Mouse (Mus musculus) lung, adult 2 months (tissue): ENCODE data around the gene Krt83. TPM values are rescaled to one million over a fixed set of nuclear protein-coding genes. Genes with fewer than 3 reads are reported as not detected.

Experiments
- DNase-seq: peaks from one replicate; pipeline ENCODE4 v3.0.0; 2022
- H3K4me1 ChIP-seq: fragments of 200-500 bp; 2 replicates; pipeline ENCODE4 v1.6.1; 2011; ENCODE audit warnings: low read length; ENCODE audit not compliant: control insufficient read depth, insufficient read depth
- H3K4me3 ChIP-seq: fragments of 200-500 bp; replicated peaks from 2 replicates; pipeline ENCODE3; 2011; ENCODE audit warnings: low read depth, mild to moderate bottlenecking, control low read depth, low read length; ENCODE audit errors: extremely low read depth
- CTCF ChIP-seq: fragments of 200-500 bp; IDR thresholded peaks from 2 replicates; pipeline ENCODE4 v1.5.1; 2011; ENCODE audit warnings: mild to moderate bottlenecking, low read length, control low read depth; ENCODE audit not compliant: insufficient read depth
- POLR2A ChIP-seq: fragments of 200-500 bp; IDR thresholded peaks from 2 replicates; pipeline ENCODE4 v1.6.1; 2011; ENCODE audit warnings: low read depth, mild to moderate bottlenecking, control low read depth, low read length, borderline replicate concordance; ENCODE audit errors: extremely low read depth
- WGBS: fragments of 180-500 bp; shearing (Covaris S2); methylation state at CpG from one replicate; pipeline ENCODE4 v1.1.7; 2018; 5-methylcytosine and 5-hydroxymethylcytosine counted together
- polyA plus RNA-seq: library from polyadenylated mRNA; depleted of rRNA; stranded (reverse); fragments of >200 nt; gene quantifications from 2 replicates; pipeline ENCODE4 v1.2.3, GENCODE M21; 2012

Gene Krt83
- polyA plus RNA-seq, 1 experiment, result 0.06 TPM

GRCm38 (mm10) chr15:101506896-101507758 lies 15.8 kb upstream of the Krt83 start:
- WGBS, result 42% methylated on average over 14 of the region's 14 CpGs
- no peak for DNase-seq
- Histone ChIP-seq H3K4me1 (no peaks in the 10 kb centered on the region), H3K4me3 (no peak overlapping the region)
- no peak for TF ChIP-seq POLR2A
- TF ChIP-seq CTCF, result no peak

DNA sequence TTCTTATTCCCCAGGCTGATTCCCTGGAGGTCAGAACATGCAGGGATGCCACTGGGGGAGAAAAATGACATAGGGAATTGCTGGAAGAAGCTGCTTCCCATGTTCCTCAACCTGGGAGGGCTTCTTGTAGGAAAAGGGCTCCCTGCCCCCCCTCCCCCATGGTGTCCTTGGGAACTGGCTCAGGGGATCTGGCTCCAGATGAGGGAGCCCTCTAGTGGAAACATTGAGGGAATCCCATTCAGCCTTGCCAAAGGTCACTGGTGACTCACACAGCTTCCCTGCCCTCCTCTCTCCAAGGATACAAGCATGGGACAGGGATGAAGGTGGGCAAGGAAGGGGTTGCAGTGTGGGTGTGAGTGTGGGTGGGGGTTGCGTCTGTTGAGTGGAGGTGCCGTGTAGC lies 5.9 kb upstream of the Krt83 start:
- TF ChIP-seq POLR2A, result no peak
- TF ChIP-seq CTCF, result peak; percentile 52; the same call in 1 of the 2 replicates
- Histone ChIP-seq H3K4me1 (no peaks in the 10 kb centered on the region), H3K4me3 (no peak overlapping the region)
- WGBS, result 67% methylated on average over 2 of the region's 2 CpGs
- DNase-seq, result no peak

DNA sequence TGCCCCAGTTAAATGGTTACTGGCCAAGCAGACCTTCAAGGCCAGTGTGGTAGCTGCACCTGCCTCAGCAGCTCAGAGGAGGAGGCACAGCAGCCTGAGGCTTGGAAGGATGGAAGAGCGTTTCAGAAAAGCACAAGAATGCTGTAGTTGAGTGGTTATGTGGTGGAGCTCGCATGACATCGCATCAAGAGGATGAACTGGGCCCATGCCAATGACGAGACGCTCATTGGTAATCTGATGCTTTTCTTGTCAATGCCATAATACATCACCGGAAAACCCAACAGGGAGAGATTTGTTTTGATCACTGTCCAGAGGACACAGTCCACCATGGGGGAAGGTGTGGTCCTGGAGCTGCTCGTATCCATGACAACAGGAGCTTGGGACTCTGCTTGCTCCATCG lies 4.0 kb upstream of the Krt83 start:
- 88% methylated on average over 8 of the region's 8 CpGs for WGBS
- no peak for DNase-seq
- TF ChIP-seq CTCF (no peak), POLR2A (no peak)

GRCm38 (mm10) chr15:101494203-101494602 lies 2.9 kb upstream of the Krt83 start:
- no peaks in the 10 kb centered on the region for H3K4me1 ChIP-seq
- no peak overlapping the region for H3K4me3 ChIP-seq
- DNase-seq, result no peak
- WGBS, result 36% methylated on average over 1 of the region's 1 CpGs
- no peak for TF ChIP-seq CTCF

More for the DNA sequence above, 4.0 kb upstream of the Krt83 start:
- H3K4me1 ChIP-seq, result no peaks in the 10 kb centered on the region
- no peak overlapping the region for H3K4me3 ChIP-seq

- 93% methylated on average over 6 of the region's 6 CpGs for WGBS
- H3K4me3 ChIP-seq, result no peak overlapping the region
- DNase-seq, result no peak
- TF ChIP-seq CTCF (no peak), POLR2A (no peak)
- H3K4me1 ChIP-seq, result no peaks in the 10 kb centered on the region
Observed at GRCm38 (mm10) chr15:101493713-101494112, 2.4 kb upstream of the Krt83 start.

DNA sequence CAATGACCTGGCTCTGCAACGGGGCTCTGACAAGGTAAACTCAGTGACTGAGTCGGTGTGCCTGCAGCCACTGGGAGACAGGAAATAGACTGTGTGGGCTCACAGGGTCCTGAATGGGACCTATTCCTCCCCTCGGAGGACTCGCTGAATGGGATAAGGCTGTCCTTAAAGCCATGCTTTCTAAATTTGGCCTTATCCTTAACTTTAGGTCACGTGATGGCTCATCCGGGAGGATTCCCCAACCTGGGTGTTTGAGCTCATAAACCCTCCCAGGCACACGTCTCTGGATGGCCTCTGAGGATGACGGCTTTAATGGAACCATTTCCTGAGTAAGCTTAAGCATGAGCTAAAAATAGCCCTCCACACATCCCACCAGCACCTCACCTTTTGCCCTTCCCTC lies 1.4 kb upstream of the Krt83 start:
- TF ChIP-seq CTCF (no peak), POLR2A (no peak)
- DNase-seq, result no peak
- WGBS, result 38% methylated on average over 8 of the region's 8 CpGs
- Histone ChIP-seq H3K4me3 (no peak overlapping the region), H3K4me1 (no peaks in the 10 kb centered on the region)

- no peak for DNase-seq
- H3K4me1 ChIP-seq, result no peaks in the 10 kb centered on the region
- WGBS, result 74% methylated on average over 11 of the region's 11 CpGs
- no peak overlapping the region for H3K4me3 ChIP-seq
- TF ChIP-seq CTCF, result no peak
- no peak for TF ChIP-seq POLR2A
Observed at GRCm38 (mm10) chr15:101485911-101486635, 5.2 kb downstream of the Krt83 start.

- Histone ChIP-seq H3K4me1 (no peaks in the 10 kb centered on the region), H3K4me3 (no peak overlapping the region)
- TF ChIP-seq POLR2A (no peak), CTCF (no peak)
- no peak for DNase-seq
- WGBS, result 96% methylated on average over 1 of the region's 1 CpGs
Observed at GRCm38 (mm10) chr15:101484939-101485338, 6.4 kb downstream of the Krt83 start.

DNA sequence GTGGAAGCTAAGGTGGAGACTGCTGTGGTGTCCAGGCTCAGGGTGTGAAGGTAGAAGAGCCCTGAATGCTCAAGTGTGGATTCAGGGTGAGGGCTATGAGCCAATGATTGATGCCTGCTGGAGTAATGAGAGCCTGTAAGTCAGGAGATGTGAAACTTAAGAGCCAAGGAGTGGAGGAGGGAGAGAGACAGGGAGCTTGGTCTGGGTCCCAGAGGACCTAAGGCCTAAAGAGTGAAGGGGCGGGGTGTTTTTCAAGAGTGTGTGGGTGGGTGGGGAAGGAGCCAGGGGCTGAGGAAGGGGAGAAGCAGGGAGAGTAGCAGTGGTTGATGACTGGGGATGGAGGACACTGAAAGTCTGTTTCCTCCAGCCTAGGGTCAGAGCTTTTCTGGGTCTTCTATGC lies 7.7 kb downstream of the Krt83 start:
- DNase-seq, result no peak
- WGBS, result 73% methylated on average over 1 of the region's 1 CpGs
- Histone ChIP-seq H3K4me1 (no peaks in the 10 kb centered on the region), H3K4me3 (no peak overlapping the region)
- no peak for TF ChIP-seq POLR2A
- TF ChIP-seq CTCF, result no peak

DNA sequence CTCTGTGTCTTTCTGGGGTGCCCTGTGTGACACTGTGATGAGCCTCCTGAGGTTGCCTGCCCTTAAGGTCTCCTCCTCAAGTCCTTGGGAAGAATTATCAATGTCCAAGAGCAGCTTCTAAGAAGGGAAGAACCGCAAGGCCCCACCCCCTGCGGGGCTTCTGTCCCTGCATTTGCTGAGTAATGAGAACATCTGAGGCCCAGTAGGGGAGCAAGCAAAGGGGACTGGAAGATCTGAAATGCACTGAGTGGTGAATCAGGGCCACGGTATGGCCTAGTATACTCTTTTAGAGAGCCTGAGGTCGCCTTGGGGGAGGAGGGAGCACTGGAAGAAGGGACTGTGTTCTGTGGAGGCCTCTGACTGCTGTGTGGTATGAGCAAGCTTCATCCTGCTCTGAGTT lies 9.3 kb downstream of the Krt83 start:
- Histone ChIP-seq H3K4me1 (no peaks in the 10 kb centered on the region), H3K4me3 (no peak overlapping the region)
- TF ChIP-seq POLR2A (no peak), CTCF (no peak)
- 30% methylated on average over 4 of the region's 4 CpGs for whole genome bisulfite sequencing
- no peak for DNase-seq
